ENCODE assay signal across 27 mouse cellular contexts in the genomic region with DNA sequence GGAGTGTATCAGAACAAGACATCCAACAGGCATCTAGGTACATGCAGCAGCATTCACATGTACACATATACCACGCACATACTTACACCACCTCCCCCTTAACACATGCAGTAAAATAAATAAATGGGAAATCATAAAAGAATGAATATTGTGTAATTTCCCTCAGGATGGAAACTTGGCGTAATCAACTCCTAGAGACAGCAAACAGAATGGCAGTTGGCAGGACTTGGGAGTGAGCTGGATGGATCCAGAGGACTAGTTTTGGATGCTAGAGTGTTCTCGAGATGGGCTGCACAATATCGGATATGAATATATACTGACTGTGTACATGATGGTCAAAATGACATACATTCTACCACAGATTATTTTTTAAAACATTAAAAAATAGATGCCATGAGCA.
DNase-seq lines count a peak whose midpoint lies in the region; ATAC-seq lines count a peak whose summit lies in the region.
"Had no signal": no experiment of that assay in that cellular context is flagged by ENCODE, and none has a peak within 500 bp of the region (broad histone marks: within the 10 kb centered on the region; RNA-seq: fewer than 3 reads in every experiment).

No protein-coding gene starts in this region.

- no peak overlapping the region for H3K4me2 ChIP-seq in lung, embryonic 15.5 days
- H3K4me2 ChIP-seq: heart, embryonic 11.5 days; hindbrain, embryonic 12.5 days; kidney, embryonic 15.5 days; liver, embryonic 13.5 days; neural tube, embryonic 13.5 days had no signal

- peaks cover 27% of the 10 kb centered on the region for H3K4me1 ChIP-seq in lung, embryonic 15.5 days
- H3K4me1 ChIP-seq: hindbrain, embryonic 12.5 days; liver, embryonic 13.5 days; neural tube, embryonic 13.5 days had no signal

- no peak overlapping the region for H3K4me3 ChIP-seq in lung, embryonic 15.5 days
- H3K4me3 ChIP-seq: hindbrain, embryonic 12.5 days; kidney, embryonic 15.5 days; liver, embryonic 13.5 days; myocyte; neural tube, embryonic 13.5 days had no signal

- peak overlapping the region; percentile 78 for H3K27ac ChIP-seq in lung, embryonic 15.5 days
- H3K27ac ChIP-seq: hindbrain, embryonic 12.5 days; kidney, embryonic 15.5 days; liver, embryonic 13.5 days; neural tube, embryonic 13.5 days had no signal

- no peaks in the 10 kb centered on the region for H3K36me3 ChIP-seq in lung, embryonic 15.5 days
- H3K36me3 ChIP-seq: G1E; hindbrain, embryonic 12.5 days; kidney, embryonic 15.5 days; liver, embryonic 13.5 days; neural tube, embryonic 13.5 days had no signal

- 58% methylated on average over 4 of the region's 4 CpGs for WGBS in lung, embryonic 15.5 days

- DNase-seq in gastrocnemius, postnatal 14 days, result peak; percentile 32
- DNase-seq in gastrocnemius, postnatal 4 days (ENCODE audit: low spot score in 2 of 2), result no peak
- DNase-seq in lung, postnatal 25 days (ENCODE audit: low spot score), result no peak
- peak; percentile 46 for DNase-seq in gastrocnemius, postnatal 25 days
- DNase-seq in lung, postnatal 36 days, result peak; percentile 57
- no peak for DNase-seq in spleen, postnatal 36 days (ENCODE audit: low spot score in 2 of 2)
- no peak for DNase-seq in left cerebral cortex, postnatal 25 days (ENCODE audit: low spot score in 2 of 2)
- DNase-seq: adrenal gland, adult 8-10 months; B cell, adult 2 months; cerebellum, adult 11-12 months; cerebellum, postnatal 10 days; heart, postnatal 10 days; kidney, postnatal 36 days; liver, embryonic 13.5 days; retina, postnatal 1 day; thymus, adult 2 months; thymus, postnatal 4 days had no signal

- no peaks in the 10 kb centered on the region for H3K27me3 ChIP-seq in lung, embryonic 15.5 days
- H3K27me3 ChIP-seq: CH12.LX; hindbrain, embryonic 12.5 days; kidney, embryonic 15.5 days; liver, embryonic 13.5 days; neural tube, embryonic 13.5 days had no signal

- no peaks in the 10 kb centered on the region for H3K9me3 ChIP-seq in lung, embryonic 15.5 days
- H3K9me3 ChIP-seq: hindbrain, embryonic 12.5 days; kidney, embryonic 15.5 days; liver, embryonic 13.5 days; neural tube, embryonic 13.5 days had no signal

- no peak overlapping the region for H3K9ac ChIP-seq in lung, embryonic 15.5 days
- H3K9ac ChIP-seq: hindbrain, embryonic 12.5 days; kidney, embryonic 15.5 days; liver, embryonic 13.5 days; neural tube, embryonic 13.5 days had no signal

- peak; percentile 75 for ATAC-seq in lung, embryonic 15.5 days (ENCODE audit: borderline replicate concordance, extremely low read depth, low FRiP score, low TSS enrichment)
- ATAC-seq: intestine, postnatal 0 days; midbrain, embryonic 16.5 days had no signal

- intact Hi-C loops in gastrocnemius, postnatal 14 days (cut with DNase I; ENCODE audit: low total_unique reads), result no loop called here
- intact Hi-C loops in left cerebral cortex, postnatal 25 days (cut with DNase I), result no loop called here

Comparison
In these comparisons a context has a peak if more than half of its experiments do, and no peak if none do; other contexts are left out.
1. DNase-seq: peak in gastrocnemius, postnatal 14 days (single experiment), gastrocnemius, postnatal 25 days (single experiment) and lung, postnatal 36 days (single experiment); none in gastrocnemius, postnatal 4 days (0 of 2), lung, postnatal 25 days (single experiment), spleen, postnatal 36 days (0 of 2) and left cerebral cortex, postnatal 25 days (0 of 2).